Mouse (Mus musculus) neural tube, postnatal 0 days (tissue): ENCODE data around the gene Ewsr1. TPM values are rescaled to one million over a fixed set of nuclear protein-coding genes. Genes with fewer than 3 reads are reported as not detected.

Experiments
- microRNA-seq: library from miRNA; unstranded; fragments of <30 nt; microRNA quantifications from one replicate; pipeline ENCODE4, GENCODE M21; 2016
- polyA plus RNA-seq: library from polyadenylated mRNA; unstranded; fragments of >200 nt; fragmentation: Nextera tagmentation; extraction: Ambion mirVana; gene quantifications from 2 replicates; pipeline ENCODE4 v1.2.1, GENCODE M21; 2015

The Ewsr1 gene
- 328 and 384 TPM in 2 replicates for polyA plus RNA-seq

DNA sequence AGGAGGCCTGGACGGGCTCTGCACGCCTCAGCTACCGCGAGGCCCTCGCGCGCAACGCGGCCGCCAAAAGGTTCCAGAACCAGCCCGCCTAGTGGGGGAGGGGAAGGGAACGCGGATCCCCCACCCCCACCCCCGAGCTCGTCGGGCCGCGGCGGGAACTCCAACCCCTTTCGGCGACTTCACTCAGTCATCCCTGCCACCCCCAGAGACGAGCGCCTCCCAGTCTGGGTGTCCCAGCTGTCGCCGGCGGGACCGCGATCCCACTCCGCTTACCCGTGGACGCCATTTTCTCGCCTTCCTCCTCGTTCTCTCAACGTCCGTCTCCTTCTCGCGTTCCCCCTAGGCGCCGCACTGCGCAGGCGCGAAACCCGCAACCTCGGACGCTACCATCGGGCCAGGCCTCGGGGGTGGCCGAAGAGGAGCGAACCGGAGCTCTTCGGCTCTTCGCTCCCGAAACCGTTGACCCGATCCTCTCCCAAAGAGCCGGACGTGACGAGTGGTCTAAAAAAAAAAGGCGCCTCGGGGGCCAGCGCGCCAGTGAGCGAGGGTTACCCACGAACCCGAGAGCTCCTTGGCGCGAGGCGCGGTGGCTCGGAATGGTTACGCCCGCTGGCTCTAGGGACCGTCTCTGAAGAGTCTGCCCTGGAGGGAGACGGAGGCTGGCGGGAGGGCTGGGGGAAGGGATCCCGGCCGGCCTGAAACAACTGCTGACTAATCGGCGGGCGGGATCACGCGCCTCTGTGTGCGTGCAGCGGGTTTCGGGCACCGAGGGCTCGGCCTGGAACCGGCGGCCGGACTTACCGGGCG, at the start of gene Ewsr1, which contains the start of gene Rhbdd3:
Gene Ewsr1 (minus strand): TSS at position 531 of the 807 bp plus-strand sequence.
Gene Rhbdd3 (plus strand): TSS at position 191 of the 807 bp plus-strand sequence.

GRCm38 (mm10) chr11:5065056-5065821, 33.8 kb downstream of the Ewsr1 start, which contains the start of gene Gas2l1:
Gene Gas2l1, minus strand, starts transcription at chr11:5065327.

GRCm38 (mm10) chr11:5057856-5058641, 41.0 kb downstream of the Ewsr1 start, which contains the start of gene Rasl10a:
Gene Rasl10a, plus strand, starts transcription at chr11:5058128.

Small RNA genes within 50 kb of the gene (microRNA-seq; reads per million reads assigned to microRNA genes)
- gene Gm47296, result not detected

Other genes with a start within 250 kb of the Ewsr1 start
- gene Nf2, start 249.7 kb downstream of the Ewsr1 start, polyA plus RNA-seq, result 43.5 and 44.8 TPM in 2 replicates
- 110 and 116 TPM in 2 replicates for gene Nipsnap1, start 225.3 kb downstream of the Ewsr1 start, polyA plus RNA-seq
- 31.0 and 32.6 TPM in 2 replicates for gene Thoc5, start 203.9 kb downstream of the Ewsr1 start, polyA plus RNA-seq
- 59.7 and 69.0 TPM in 2 replicates for gene Nefh, start 151.2 kb downstream of the Ewsr1 start, polyA plus RNA-seq
- 82.9 and 93.1 TPM in 2 replicates for gene Ap1b1, start 112.4 kb downstream of the Ewsr1 start, polyA plus RNA-seq
- gene Rasl10a, start 41.1 kb downstream of the Ewsr1 start, polyA plus RNA-seq, result 5.3 and 6.1 TPM in 2 replicates
- 26.2 and 27.1 TPM in 2 replicates for gene Gas2l1, start 33.9 kb downstream of the Ewsr1 start, polyA plus RNA-seq
- 39.1 and 45.6 TPM in 2 replicates for gene Rhbdd3, start 340 bp downstream of the Ewsr1 start, polyA plus RNA-seq
- gene Emid1, start 53.0 kb upstream of the Ewsr1 start, polyA plus RNA-seq, result 28.6 and 30.1 TPM in 2 replicates
- 3.6 and 4.3 TPM in 2 replicates for gene Kremen1, start 162.3 kb upstream of the Ewsr1 start, polyA plus RNA-seq